Mouse (Mus musculus) myocyte (in vitro differentiated cells): ENCODE results near the gene Armc5. TPM values are rescaled to one million over a fixed set of nuclear protein-coding genes. Genes with fewer than 3 reads are reported as not detected.

Experiments
- H3K27me3 ChIP-seq: one replicate; pipeline ENCODE4 v1.6.1; 2011; ENCODE audit not compliant: control insufficient read depth, insufficient read depth, insufficient read length
- H3K36me3 ChIP-seq: one replicate; pipeline ENCODE4 v1.6.1; 2011; ENCODE audit not compliant: control insufficient read depth, insufficient read depth
- H3K4me2 ChIP-seq: one replicate; pipeline ENCODE4 v1.6.1; 2011; ENCODE audit warnings: low read depth, control low read depth
- H3K4me3 ChIP-seq: one replicate; pipeline ENCODE4 v1.5.1; 2011; ENCODE audit warnings: mild to moderate bottlenecking, control low read depth, moderate library complexity
- H3K79me2 ChIP-seq: one replicate; pipeline ENCODE4 v1.6.1; 2011; ENCODE audit not compliant: control insufficient read depth, insufficient read depth
- H3ac ChIP-seq: one replicate; pipeline ENCODE4 v1.6.1; 2011; ENCODE audit not compliant: control insufficient read depth, insufficient read length
- CEBPB ChIP-seq: IDR thresholded peaks from 2 replicates; pipeline ENCODE4 v1.6.1; 2011; ENCODE audit warnings: mild to moderate bottlenecking, moderate library complexity; ENCODE audit not compliant: poor library complexity, insufficient read depth, severe bottlenecking
- E2F4 ChIP-seq: IDR thresholded peaks from one replicate; pipeline ENCODE4 v1.6.1; 2011; ENCODE audit warnings: mild to moderate bottlenecking, control low read depth, moderate library complexity; ENCODE audit not compliant: insufficient read depth
- MAX ChIP-seq: IDR thresholded peaks from one replicate; pipeline ENCODE4 v1.6.1; 2011; ENCODE audit warnings: low read depth, mild to moderate bottlenecking, control low read depth
- MYOD1 ChIP-seq, 3 experiments: IDR thresholded peaks; one replicate each; pipeline ENCODE4 v1.6.1; 2011; ENCODE audit warnings: control low read depth in 2 of 3, low read depth in 2 of 3, mild to moderate bottlenecking in 2 of 3, moderate library complexity in 1 of 3; ENCODE audit not compliant: insufficient read length in 2 of 3, control insufficient read depth in 1 of 3
- MYOG ChIP-seq, 3 experiments: IDR thresholded peaks; one replicate each; pipeline ENCODE4 v1.6.1; 2011; ENCODE audit warnings: control low read depth in 2 of 3, low read depth in 2 of 3, mild to moderate bottlenecking in 2 of 3; ENCODE audit not compliant: insufficient read length in 2 of 3, control insufficient read depth in 1 of 3, insufficient read depth in 1 of 3
- POLR2A ChIP-seq: IDR thresholded peaks from one replicate; pipeline ENCODE4 v1.6.1; 2011; ENCODE audit warnings: low read depth, mild to moderate bottlenecking, control low read depth, moderate library complexity; ENCODE audit not compliant: insufficient read length
- POLR2AphosphoS2 ChIP-seq: IDR thresholded peaks from one replicate; pipeline ENCODE4 v1.6.1; 2011; ENCODE audit warnings: low read depth, control low read depth; ENCODE audit not compliant: insufficient read length
- REST ChIP-seq: IDR thresholded peaks from one replicate; pipeline ENCODE4 v1.6.1; 2011; ENCODE audit warnings: mild to moderate bottlenecking, control low read depth, moderate library complexity; ENCODE audit not compliant: insufficient read depth, insufficient read length
- SRF ChIP-seq: IDR thresholded peaks from one replicate; pipeline ENCODE4 v1.6.1; 2011; ENCODE audit warnings: low read depth; ENCODE audit not compliant: control insufficient read depth, insufficient read length
- TCF12 ChIP-seq: IDR thresholded peaks from one replicate; pipeline ENCODE4 v1.6.1; 2011; ENCODE audit warnings: mild to moderate bottlenecking, control low read depth; ENCODE audit not compliant: poor library complexity, insufficient read depth, severe bottlenecking
- TCF3 ChIP-seq: IDR thresholded peaks from one replicate; pipeline ENCODE4 v1.6.1; 2011; ENCODE audit warnings: low read depth, control low read depth; ENCODE audit not compliant: insufficient read length
- USF1 ChIP-seq: IDR thresholded peaks from one replicate; pipeline ENCODE4 v1.6.1; 2011; ENCODE audit warnings: low read depth, mild to moderate bottlenecking, control low read depth, moderate library complexity
- polyA plus RNA-seq: library from polyadenylated mRNA; unstranded; fragments of >200 nt; fragmentation: generic; extraction: Trizol; gene quantifications from one replicate; pipeline ENCODE4 v1.2.1, GENCODE M21; 2012; ENCODE audit warnings: missing spikeins

The Armc5 gene
- polyA plus RNA-seq, 1 experiment = 16.7 TPM

GRCm38 (mm10) chr7:128231741-128232140 is 5.4 kb upstream of the Armc5 start:
- no peak overlapping the region for H3K4me3 ChIP-seq
- H3K4me2 ChIP-seq = no peak overlapping the region
- H3K79me2 ChIP-seq = no peaks in the 10 kb centered on the region
- no peaks in the 10 kb centered on the region for H3K27me3 ChIP-seq
- no peak overlapping the region for H3ac ChIP-seq
- no peaks in the 10 kb centered on the region for H3K36me3 ChIP-seq
- TF ChIP-seq MYOD1 (IDR thresholded peaks at IDR 0.05; ENCODE audit: control insufficient read depth in 1 of 3, insufficient read length in 2 of 3, low read depth in 2 of 3) (no peak), MAX (no peak), REST (peak; percentile 97), SRF (no peak), POLR2A (no peak), POLR2AphosphoS2 (peak; percentile 31), MYOG (IDR thresholded peaks at IDR 0.05; ENCODE audit: control insufficient read depth in 1 of 3, insufficient read depth in 1 of 3, insufficient read length in 2 of 3, low read depth in 2 of 3) (no peak), TCF3 (no peak)

DNA sequence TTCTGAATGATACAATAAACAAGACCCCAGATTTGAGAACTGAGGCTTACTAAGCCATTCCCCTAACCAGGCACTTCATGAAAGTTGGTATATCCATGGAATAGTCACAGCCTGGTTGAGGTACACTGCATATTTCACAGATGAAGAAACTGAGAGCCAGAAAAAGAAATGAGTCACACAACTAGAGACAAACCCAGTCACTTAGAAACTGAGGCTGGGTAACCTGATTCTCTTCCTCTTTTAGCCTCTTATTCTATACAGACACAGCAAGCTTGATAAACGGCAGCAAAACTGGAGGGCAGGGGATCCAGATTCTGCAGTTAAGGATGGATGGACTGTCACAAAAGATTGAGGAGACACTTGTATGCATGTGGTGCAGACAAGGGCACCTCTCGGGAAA is 2.3 kb upstream of the Armc5 start:
- H3K27me3 ChIP-seq = no peaks in the 10 kb centered on the region
- TF ChIP-seq MAX (no peak), POLR2A (no peak), E2F4 (no peak), SRF (no peak), USF1 (no peak), TCF12 (no peak), TCF3 (no peak), MYOD1 (IDR thresholded peaks at IDR 0.05; ENCODE audit: control insufficient read depth in 1 of 3, insufficient read length in 2 of 3, low read depth in 2 of 3) (no peak)
- H3K36me3 ChIP-seq = no peaks in the 10 kb centered on the region
- no peaks in the 10 kb centered on the region for H3K79me2 ChIP-seq
- no peak overlapping the region for H3K4me3 ChIP-seq
- H3K4me2 ChIP-seq = no peak overlapping the region
- H3ac ChIP-seq = no peak overlapping the region

DNA sequence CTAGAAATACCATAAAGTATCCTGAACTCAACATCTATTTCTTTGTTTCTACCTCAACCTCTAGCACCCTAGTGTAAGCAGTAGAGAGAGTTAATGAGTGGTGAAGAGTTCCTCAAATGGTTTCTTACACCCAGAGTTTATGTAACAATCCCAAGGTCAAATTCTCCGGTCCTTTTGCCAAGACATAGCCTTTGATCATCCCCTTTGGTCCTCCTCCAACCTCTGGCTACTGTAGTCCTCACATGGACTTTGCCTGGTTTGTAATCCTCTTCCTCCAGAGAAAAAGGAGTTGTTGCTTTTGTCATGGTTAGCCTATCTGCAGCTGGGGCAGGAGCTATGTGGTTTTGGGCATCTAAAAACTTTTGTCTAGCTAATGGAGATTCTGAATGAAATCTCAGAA is 1.7 kb upstream of the Armc5 start:
- no peak overlapping the region for H3K4me2 ChIP-seq
- H3ac ChIP-seq = no peak overlapping the region
- H3K36me3 ChIP-seq = no peaks in the 10 kb centered on the region
- no peaks in the 10 kb centered on the region for H3K79me2 ChIP-seq
- H3K27me3 ChIP-seq = no peaks in the 10 kb centered on the region
- TF ChIP-seq MYOG (IDR thresholded peaks at IDR 0.05; ENCODE audit: control insufficient read depth in 1 of 3, insufficient read depth in 1 of 3, insufficient read length in 2 of 3, low read depth in 2 of 3) (no peak), POLR2AphosphoS2 (no peak), TCF12 (no peak), MYOD1 (IDR thresholded peaks at IDR 0.05; ENCODE audit: control insufficient read depth in 1 of 3, insufficient read length in 2 of 3, low read depth in 2 of 3) (no peak), CEBPB (no peak), TCF3 (no peak), SRF (no peak), MAX (no peak), POLR2A (no peak), REST (no peak), USF1 (no peak), E2F4 (no peak)
- no peak overlapping the region for H3K4me3 ChIP-seq

GRCm38 (mm10) chr7:128236426-128236825 is 716 bp upstream of the Armc5 start:
- Histone ChIP-seq H3K4me3 (peak overlapping the region; percentile 91), H3K27me3 (no peaks in the 10 kb centered on the region), H3K4me2 (peak overlapping the region; percentile 73), H3K36me3 (no peaks in the 10 kb centered on the region), H3K79me2 (no peaks in the 10 kb centered on the region), H3ac (no peak overlapping the region)
- TF ChIP-seq CEBPB = no peak
- TF ChIP-seq E2F4 = no peak
- no peak for TF ChIP-seq MYOD1 (IDR thresholded peaks at IDR 0.05; ENCODE audit: control insufficient read depth in 1 of 3, insufficient read length in 2 of 3, low read depth in 2 of 3)
- no peak for TF ChIP-seq TCF3
- no peak for TF ChIP-seq POLR2AphosphoS2
- no peak for TF ChIP-seq MAX
- TF ChIP-seq TCF12 = no peak

DNA sequence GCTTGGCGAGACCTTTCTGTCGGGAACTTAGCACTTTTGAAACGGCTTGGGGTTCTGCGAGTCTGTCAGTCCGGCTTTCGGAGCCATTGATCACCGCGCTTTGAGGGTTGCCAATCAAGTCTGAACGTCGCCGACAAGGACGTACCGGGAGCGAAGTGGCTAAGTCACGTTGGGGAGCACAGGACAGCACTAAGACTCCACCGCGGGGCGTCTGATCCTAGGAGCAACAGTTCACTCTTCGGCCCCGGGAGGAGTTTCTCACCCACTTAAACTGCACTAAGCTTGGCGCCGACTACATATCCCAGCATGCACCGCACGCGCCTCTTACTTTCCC is 418 bp downstream of the Armc5 start:
- Histone ChIP-seq H3K36me3 (peaks cover 4% of the 10 kb centered on the region), H3K79me2 (no peaks in the 10 kb centered on the region), H3ac (peak overlapping the region; percentile 77), H3K27me3 (no peaks in the 10 kb centered on the region), H3K4me3 (peak overlapping the region; percentile 91), H3K4me2 (peak overlapping the region; percentile 73)
- TF ChIP-seq MAX (no peak), POLR2A (no peak), REST (no peak), SRF (no peak)
